Mouse (Mus musculus) thymus, postnatal 4 days (tissue): ENCODE results near the gene Prss32.
"Not testable (repeated sequence)": the region's sequence is repeated elsewhere in the genome, so short reads cannot be mapped to it uniquely, and the experiment has no call there.

Experiments used
- DNase-seq: peaks from one replicate; pipeline ENCODE4 v3.0.0; 2021

Gene Prss32

GRCm38 (mm10) chr17:23843141-23843811, 379 bp upstream of the Prss32 start:
- DNase-seq = peak; percentile 46

- peak; percentile 55 for DNase-seq
Observed at GRCm38 (mm10) chr17:23850028-23850427, 6.4 kb downstream of the Prss32 start.

- DNase-seq = peak; percentile 79
Observed at GRCm38 (mm10) chr17:23850853-23851749, 7.4 kb downstream of the Prss32 start.

- peak; percentile 87 for DNase-seq
Observed at GRCm38 (mm10) chr17:23853292-23853691, 9.6 kb downstream of the Prss32 start.

GRCm38 (mm10) chr17:23854229-23854765, 10.6 kb downstream of the Prss32 start:
- DNase-seq = no peak

GRCm38 (mm10) chr17:23857193-23857592, 13.5 kb downstream of the Prss32 start:
- DNase-seq = no peak

- DNase-seq = no peak
Observed at GRCm38 (mm10) chr17:23857913-23858312, 14.3 kb downstream of the Prss32 start.

- no peak for DNase-seq
Observed at GRCm38 (mm10) chr17:23862926-23863325, 19.3 kb downstream of the Prss32 start.

- no peak for DNase-seq
Observed at GRCm38 (mm10) chr17:23867756-23868155, 24.1 kb downstream of the Prss32 start, which contains the start of gene Prss21. Prss21 (plus strand) TSS chr17:23868056.

GRCm38 (mm10) chr17:23868513-23868912, 24.9 kb downstream of the Prss32 start:
- DNase-seq = no peak

GRCm38 (mm10) chr17:23873884-23874856, 30.5 kb downstream of the Prss32 start:
- DNase-seq = peak; percentile 35

GRCm38 (mm10) chr17:23876741-23877140, 33.1 kb downstream of the Prss32 start:
- DNase-seq = no peak

- DNase-seq = no peak
Observed at GRCm38 (mm10) chr17:23877166-23877565, 33.5 kb downstream of the Prss32 start.

GRCm38 (mm10) chr17:23880576-23880975, 36.9 kb downstream of the Prss32 start, which contains the start of the genes Dcpp1 and Dcpp2:
Dcpp1 (plus strand) TSS chr17:23880876.
Dcpp2 (plus strand) TSS chr17:23880880.
- not testable (repeated sequence) for DNase-seq
